Mouse (Mus musculus): ENCODE measurements around the gene Cib1. TPM values are rescaled to one million over a fixed set of nuclear protein-coding genes. Genes with fewer than 3 reads are reported as not detected.
A peak's percentile ranks its signal among the peaks of the same experiment; 100 is the strongest.

Gene Cib1
- polyA plus RNA-seq, 1 experiment from 2014 or later: 189 TPM

DNA sequence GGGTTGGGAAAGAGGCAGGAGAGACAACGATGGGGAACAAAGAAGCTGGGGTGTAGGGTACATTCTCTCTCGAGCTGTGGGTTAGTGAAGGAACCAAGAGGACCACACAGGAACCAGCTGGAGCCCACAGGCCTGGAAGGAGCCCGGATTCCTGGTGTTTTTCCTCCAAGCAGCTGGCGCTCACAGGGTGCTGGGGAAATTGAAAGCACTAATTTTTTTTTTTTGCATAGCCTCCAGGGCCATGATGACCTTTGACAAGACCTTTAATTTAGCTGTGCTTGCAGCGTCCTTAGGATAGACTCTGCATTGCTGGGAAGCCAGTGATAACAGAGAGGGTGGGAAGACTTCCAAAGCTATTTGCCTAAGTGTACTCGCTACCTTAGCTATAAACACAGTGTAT is 47.6 kb downstream of the Cib1 start:
- DNase-seq (ENCODE audit: low spot score) (no peak), ATAC-seq (ENCODE audit: low FRiP score, low TSS enrichment) (no peak)
- no peak for TF ChIP-seq CTCF (IDR thresholded peaks at IDR 0.05; ENCODE audit: low read depth)
- TF ChIP-seq EP300 (optimal IDR thresholded peaks at IDR 0.05): no peak
- H3K4me3 ChIP-seq (ENCODE audit: low read depth, low read length): no peak overlapping the region
- no peak overlapping the region for H3K9ac ChIP-seq (ENCODE audit: low read length)
- no peaks in the 10 kb centered on the region for H3K9me3 ChIP-seq (ENCODE audit: control insufficient read depth, low read length)
- H3K36me3 ChIP-seq (ENCODE audit: control insufficient read depth, insufficient read depth, low read length): no peaks in the 10 kb centered on the region
- H3K27me3 ChIP-seq (ENCODE audit: control insufficient read depth, insufficient read depth, low read length): no peaks in the 10 kb centered on the region
- peaks cover 15% of the 10 kb centered on the region; the same call in 1 of the 2 replicates for H3K4me1 ChIP-seq (replicated peaks; ENCODE audit: control insufficient read depth, insufficient read depth)
- peak overlapping the region; percentile 13; the same call in 1 of the 2 replicates for H3K27ac ChIP-seq (replicated peaks)
- H3K4me2 ChIP-seq (replicated peaks; ENCODE audit: low read depth): no peak overlapping the region
- WGBS: 55% methylated on average over 6 of the region's 6 CpGs

DNA sequence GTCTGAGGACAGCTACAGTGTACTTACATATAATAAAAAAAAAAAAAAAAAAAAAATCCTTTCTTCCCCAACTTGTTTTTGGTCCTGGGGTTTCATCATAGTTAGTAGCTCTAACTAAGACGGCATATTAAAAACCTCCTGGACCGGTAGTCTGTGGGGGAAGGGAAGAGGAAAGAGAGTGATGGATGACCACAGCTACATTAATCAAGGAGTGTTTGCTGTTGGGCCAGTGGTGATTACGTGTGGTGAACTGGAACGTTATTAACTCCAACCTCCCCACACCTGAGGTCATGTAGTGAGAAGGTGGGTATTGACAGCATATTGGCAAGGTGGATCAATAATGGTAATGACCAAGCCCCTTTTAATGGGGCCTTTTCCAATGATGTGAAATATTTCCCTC is 48.1 kb downstream of the Cib1 start:
- H3K27ac ChIP-seq (replicated peaks): peak overlapping the region; percentile 13; the same call in 1 of the 2 replicates
- WGBS: 25% methylated on average over 4 of the region's 4 CpGs
- H3K9me3 ChIP-seq (ENCODE audit: control insufficient read depth, low read length): no peaks in the 10 kb centered on the region
- no peak overlapping the region for H3K4me2 ChIP-seq (replicated peaks; ENCODE audit: low read depth)
- H3K36me3 ChIP-seq (ENCODE audit: control insufficient read depth, insufficient read depth, low read length): no peaks in the 10 kb centered on the region
- H3K4me1 ChIP-seq (replicated peaks; ENCODE audit: control insufficient read depth, insufficient read depth): peaks cover 12% of the 10 kb centered on the region; the same call in 1 of the 2 replicates
- H3K9ac ChIP-seq (ENCODE audit: low read length): no peak overlapping the region
- TF ChIP-seq CTCF (IDR thresholded peaks at IDR 0.05; ENCODE audit: low read depth): no peak
- no peak for TF ChIP-seq EP300 (optimal IDR thresholded peaks at IDR 0.05)
- no peak overlapping the region for H3K4me3 ChIP-seq (ENCODE audit: low read depth, low read length)
- H3K27me3 ChIP-seq (ENCODE audit: control insufficient read depth, insufficient read depth, low read length): no peaks in the 10 kb centered on the region
- ATAC-seq (ENCODE audit: low FRiP score, low TSS enrichment): no peak
- no peak for DNase-seq (ENCODE audit: low spot score)

DNA sequence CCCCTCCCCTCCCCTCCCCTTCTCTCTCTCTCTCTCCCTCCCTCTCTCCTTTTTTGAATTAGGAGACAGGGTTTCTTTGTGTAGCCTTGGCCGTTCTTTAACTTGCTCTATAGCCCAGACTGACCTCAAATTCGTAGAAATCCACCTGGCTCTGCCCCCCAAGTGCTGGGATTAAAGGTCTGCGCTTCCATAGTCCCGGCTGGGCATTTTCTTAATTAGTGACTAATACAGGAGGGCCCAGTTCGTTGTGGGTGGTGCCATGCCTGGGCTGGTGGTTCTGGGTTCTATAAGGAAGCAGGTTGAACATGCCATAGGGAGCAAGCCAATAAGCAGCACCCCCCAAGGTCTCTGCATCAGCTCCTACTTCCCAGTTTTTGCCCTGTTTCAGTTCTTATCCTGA is 48.6 kb downstream of the Cib1 start:
- peaks cover 10% of the 10 kb centered on the region; the same call in 1 of the 2 replicates for H3K4me1 ChIP-seq (replicated peaks; ENCODE audit: control insufficient read depth, insufficient read depth)
- no peak overlapping the region for H3K4me3 ChIP-seq (ENCODE audit: low read depth, low read length)
- no peak overlapping the region for H3K9ac ChIP-seq (ENCODE audit: low read length)
- H3K9me3 ChIP-seq (ENCODE audit: control insufficient read depth, low read length): no peaks in the 10 kb centered on the region
- ATAC-seq (ENCODE audit: low FRiP score, low TSS enrichment) (no peak), DNase-seq (ENCODE audit: low spot score) (no peak)
- TF ChIP-seq CTCF (IDR thresholded peaks at IDR 0.05; ENCODE audit: low read depth) (no peak), EP300 (optimal IDR thresholded peaks at IDR 0.05) (no peak)
- H3K27me3 ChIP-seq (ENCODE audit: control insufficient read depth, insufficient read depth, low read length): no peaks in the 10 kb centered on the region
- 63% methylated on average over 4 of the region's 5 CpGs for WGBS
- H3K4me2 ChIP-seq (replicated peaks; ENCODE audit: low read depth): no peak overlapping the region
- H3K27ac ChIP-seq (replicated peaks): no peak overlapping the region
- H3K36me3 ChIP-seq (ENCODE audit: control insufficient read depth, insufficient read depth, low read length): no peaks in the 10 kb centered on the region

DNA sequence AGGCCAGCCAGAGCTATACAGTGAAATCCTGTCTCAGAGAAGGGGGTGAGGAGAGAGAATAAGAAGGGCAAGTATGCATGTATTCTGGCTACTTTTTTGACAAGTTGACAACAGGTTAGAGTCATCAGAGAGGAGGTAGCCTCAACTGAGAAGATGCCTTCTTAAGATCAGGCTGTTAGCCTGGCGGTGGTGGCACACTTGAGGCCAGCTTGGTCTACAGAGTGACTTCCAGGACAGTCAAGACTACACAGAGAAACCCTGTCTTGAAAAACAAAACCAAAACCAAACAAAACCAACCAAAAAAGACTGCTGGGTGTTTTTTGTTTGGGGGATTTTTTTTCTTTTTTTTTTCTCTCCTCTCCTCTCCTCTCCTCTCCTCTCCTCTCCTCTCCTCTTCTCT is 49.1 kb downstream of the Cib1 start:
- no peak overlapping the region for H3K4me2 ChIP-seq (replicated peaks; ENCODE audit: low read depth)
- H3K27me3 ChIP-seq (ENCODE audit: control insufficient read depth, insufficient read depth, low read length): no peaks in the 10 kb centered on the region
- ATAC-seq (ENCODE audit: low FRiP score, low TSS enrichment) (no peak), DNase-seq (ENCODE audit: low spot score) (no peak)
- H3K4me3 ChIP-seq (ENCODE audit: low read depth, low read length): no peak overlapping the region
- H3K36me3 ChIP-seq (ENCODE audit: control insufficient read depth, insufficient read depth, low read length): no peaks in the 10 kb centered on the region
- no peak overlapping the region for H3K27ac ChIP-seq (replicated peaks)
- no peaks in the 10 kb centered on the region for H3K9me3 ChIP-seq (ENCODE audit: control insufficient read depth, low read length)
- 88% methylated on average over 1 of the region's 1 CpGs for WGBS
- TF ChIP-seq CTCF (IDR thresholded peaks at IDR 0.05; ENCODE audit: low read depth) (no peak), EP300 (optimal IDR thresholded peaks at IDR 0.05) (no peak)
- no peak overlapping the region for H3K9ac ChIP-seq (ENCODE audit: low read length)
- peaks cover 10% of the 10 kb centered on the region; the same call in 1 of the 2 replicates for H3K4me1 ChIP-seq (replicated peaks; ENCODE audit: control insufficient read depth, insufficient read depth)

DNA sequence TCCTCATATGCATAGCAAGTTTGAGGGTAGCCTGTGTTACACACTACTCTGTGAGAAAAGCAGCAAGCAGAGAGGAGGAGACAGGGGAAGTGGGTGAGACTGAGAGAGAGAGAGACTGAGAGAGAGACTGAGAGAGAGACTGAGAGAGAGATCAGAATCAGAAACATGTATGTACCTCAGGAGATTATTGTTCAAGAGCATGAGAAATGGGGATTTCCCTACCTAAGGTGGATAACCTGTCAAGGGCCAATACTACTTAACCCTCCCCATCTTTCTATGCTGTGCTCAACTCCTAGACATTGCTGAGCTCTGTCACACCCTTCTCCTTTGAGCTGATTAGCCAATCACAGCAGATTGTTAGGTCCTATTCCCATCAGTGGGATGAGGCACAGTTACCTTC is 50.5 kb downstream of the Cib1 start:
- Histone ChIP-seq H3K4me1 (replicated peaks; ENCODE audit: control insufficient read depth, insufficient read depth) (peaks cover 6% of the 10 kb centered on the region; the same call in 1 of the 2 replicates), H3K9me3 (ENCODE audit: control insufficient read depth, low read length) (no peaks in the 10 kb centered on the region), H3K4me3 (ENCODE audit: low read depth, low read length) (no peak overlapping the region), H3K36me3 (ENCODE audit: control insufficient read depth, insufficient read depth, low read length) (no peaks in the 10 kb centered on the region), H3K9ac (ENCODE audit: low read length) (no peak overlapping the region), H3K4me2 (replicated peaks; ENCODE audit: low read depth) (no peak overlapping the region), H3K27ac (replicated peaks) (no peak overlapping the region), H3K27me3 (ENCODE audit: control insufficient read depth, insufficient read depth, low read length) (no peaks in the 10 kb centered on the region)
- no peak for ATAC-seq (ENCODE audit: low FRiP score, low TSS enrichment)
- TF ChIP-seq CTCF (IDR thresholded peaks at IDR 0.05; ENCODE audit: low read depth) (no peak), EP300 (optimal IDR thresholded peaks at IDR 0.05) (no peak)
- no peak for DNase-seq (ENCODE audit: low spot score)

DNA sequence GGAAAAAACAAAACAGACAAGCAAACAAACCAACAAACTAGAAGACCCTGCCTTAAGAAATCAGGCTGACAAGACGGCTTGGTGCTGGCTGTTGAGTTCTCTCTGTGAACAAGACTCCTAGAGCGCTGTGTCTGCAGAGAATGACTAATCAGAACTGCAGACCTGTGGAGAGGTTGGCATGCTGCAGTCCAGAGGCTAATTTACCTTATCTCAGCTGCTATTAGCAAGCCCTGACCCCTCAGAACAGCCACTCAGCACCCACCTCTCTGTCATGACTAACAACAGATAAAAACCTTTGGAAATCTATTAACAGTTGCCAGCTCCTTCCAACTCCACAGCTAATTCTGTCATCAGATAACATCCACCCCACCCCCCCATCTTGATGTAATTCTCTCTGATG is 51.5 kb downstream of the Cib1 start:
- 34% methylated on average over 2 of the region's 2 CpGs for WGBS
- Histone ChIP-seq H3K4me2 (replicated peaks; ENCODE audit: low read depth) (no peak overlapping the region), H3K36me3 (ENCODE audit: control insufficient read depth, insufficient read depth, low read length) (no peaks in the 10 kb centered on the region), H3K9ac (ENCODE audit: low read length) (no peak overlapping the region), H3K27ac (replicated peaks) (no peak overlapping the region), H3K9me3 (ENCODE audit: control insufficient read depth, low read length) (no peaks in the 10 kb centered on the region), H3K4me3 (ENCODE audit: low read depth, low read length) (no peak overlapping the region), H3K4me1 (replicated peaks; ENCODE audit: control insufficient read depth, insufficient read depth) (peaks cover 3% of the 10 kb centered on the region; the same call in 1 of the 2 replicates), H3K27me3 (ENCODE audit: control insufficient read depth, insufficient read depth, low read length) (no peaks in the 10 kb centered on the region)
- TF ChIP-seq EP300 (optimal IDR thresholded peaks at IDR 0.05): no peak
- no peak for TF ChIP-seq CTCF (IDR thresholded peaks at IDR 0.05; ENCODE audit: low read depth)
- ATAC-seq (ENCODE audit: low FRiP score, low TSS enrichment) (0 out of 2 replicates have a peak, but pooled peaks have one; percentile 45), DNase-seq (ENCODE audit: low spot score) (no peak)
